Mouse (Mus musculus) limb, embryonic 14.5 days (tissue): ENCODE results near the gene Tango6. TPM values are rescaled to one million over a fixed set of nuclear protein-coding genes. Genes with fewer than 3 reads are reported as not detected.

Experiments used
- ATAC-seq: fragments of 200-750 bp; cut with Nextera tagmentation; 2 replicates; pipeline ENCODE4 v1.8.0; 2017; ENCODE audit warnings: low read depth, moderate number of reproducible peaks, moderate TSS enrichment; ENCODE audit not compliant: low FRiP score
- DNase-seq: peaks from one replicate; pipeline ENCODE4 v3.0.0-alpha.2; 2015; ENCODE audit warnings: low spot score
- H3K27ac ChIP-seq: fragments of 300-500 bp; sonication (generic); replicated peaks from 2 replicates; pipeline ENCODE4 v1.5.1; 2014; ENCODE audit warnings: low read depth, mild to moderate bottlenecking, low read length, moderate library complexity, mixed read lengths
- H3K27me3 ChIP-seq: fragments of 300-500 bp; sonication (generic); 2 replicates; pipeline ENCODE4 v1.6.1; 2014; ENCODE audit warnings: low read length, mixed read lengths; ENCODE audit not compliant: control insufficient read depth, insufficient read depth
- H3K36me3 ChIP-seq: fragments of 300-500 bp; sonication (generic); 2 replicates; pipeline ENCODE4 v1.6.1; 2014; ENCODE audit warnings: mild to moderate bottlenecking, low read length, moderate library complexity, mixed read lengths; ENCODE audit not compliant: control insufficient read depth, insufficient read depth
- H3K4me1 ChIP-seq: fragments of 300-500 bp; sonication (generic); 2 replicates; pipeline ENCODE4 v1.6.1; 2014; ENCODE audit warnings: antibody characterized with exemption, low read length, mixed read lengths; ENCODE audit not compliant: control insufficient read depth, insufficient read depth
- H3K4me2 ChIP-seq: fragments of 300-500 bp; sonication (generic); replicated peaks from 2 replicates; pipeline ENCODE4 v1.6.1; 2014; ENCODE audit warnings: low read depth, mild to moderate bottlenecking, low read length, moderate library complexity; ENCODE audit not compliant: severe bottlenecking
- H3K4me3 ChIP-seq: fragments of 300-500 bp; sonication (generic); replicated peaks from 2 replicates; pipeline ENCODE4 v1.5.1; 2014; ENCODE audit warnings: low read length
- H3K9ac ChIP-seq: fragments of 300-500 bp; sonication (generic); 2 replicates; pipeline ENCODE4 v1.6.1; 2014; ENCODE audit warnings: mild to moderate bottlenecking, low read depth, low read length, moderate library complexity; ENCODE audit not compliant: severe bottlenecking
- H3K9me3 ChIP-seq: fragments of 300-500 bp; sonication (generic); 2 replicates; pipeline ENCODE4 v1.6.1; 2016; ENCODE audit warnings: low read length; ENCODE audit not compliant: control insufficient read depth
- POLR2A ChIP-seq: fragments of 200-500 bp; IDR thresholded peaks from 2 replicates; pipeline ENCODE4 v1.8.0; 2012; ENCODE audit warnings: inconsistent platforms, mild to moderate bottlenecking, moderate library complexity, borderline replicate concordance; ENCODE audit not compliant: insufficient read depth, insufficient read length; ENCODE audit errors: extremely low read depth
- WGBS: fragments of 180-500 bp; shearing (Covaris S2); extraction: QIAGEN DNeasy Blood & Tissue Kit; methylation state at CpG from one replicate; pipeline ENCODE4 v1.1.7; 2014; 5-methylcytosine and 5-hydroxymethylcytosine counted together
- polyA plus RNA-seq, 2 experiments: library from polyadenylated mRNA; depleted of rRNA in 1 of 2; stranded (reverse) in 1 of 2; unstranded in 1 of 2; fragments of >200 nt; fragmentation: Nextera tagmentation in 1 of 2; extraction: Ambion mirVana in 1 of 2; gene quantifications; 2 replicates each; pipeline versions ENCODE4 v1.2.1 to v1.2.3; 2012 to 2014

Gene Tango6
- polyA plus RNA-seq, 2 experiments = 5.9 to 6.5 TPM

GRCm38 (mm10) chr8:106700131-106700530 is 17.3 kb downstream of the Tango6 start:
- no peak for ATAC-seq

GRCm38 (mm10) chr8:106701360-106701759 is 18.5 kb downstream of the Tango6 start:
- Histone ChIP-seq H3K9ac (no peak overlapping the region), H3K9me3 (no peaks in the 10 kb centered on the region), H3K27me3 (no peaks in the 10 kb centered on the region), H3K36me3 (peaks cover 30% of the 10 kb centered on the region), H3K4me3 (no peak overlapping the region), H3K4me1 (no peaks in the 10 kb centered on the region), H3K27ac (no peak overlapping the region), H3K4me2 (no peak overlapping the region)
- no peak for DNase-seq
- WGBS = 76% methylated on average over 3 of the region's 3 CpGs
- no peak for TF ChIP-seq POLR2A
- ATAC-seq = no peak

More at GRCm38 (mm10) chr8:106700131-106700530, 17.3 kb downstream of the Tango6 start:
- Histone ChIP-seq H3K4me1 (no peaks in the 10 kb centered on the region), H3K36me3 (peaks cover 40% of the 10 kb centered on the region), H3K9ac (no peak overlapping the region), H3K27me3 (no peaks in the 10 kb centered on the region), H3K4me3 (no peak overlapping the region), H3K9me3 (no peaks in the 10 kb centered on the region), H3K4me2 (no peak overlapping the region), H3K27ac (no peak overlapping the region)
- no peak for DNase-seq
- WGBS = 92% methylated on average over 6 of the region's 6 CpGs
- no peak for TF ChIP-seq POLR2A

GRCm38 (mm10) chr8:106704199-106704900 is 21.5 kb downstream of the Tango6 start:
- ATAC-seq (peak; percentile 47; the same call in 1 of the 2 replicates), DNase-seq (no peak)
- Histone ChIP-seq H3K27ac (peak overlapping the region; percentile 58), H3K9me3 (no peaks in the 10 kb centered on the region), H3K27me3 (no peaks in the 10 kb centered on the region), H3K4me2 (no peak overlapping the region), H3K36me3 (peaks cover 12% of the 10 kb centered on the region), H3K4me1 (no peaks in the 10 kb centered on the region), H3K4me3 (no peak overlapping the region), H3K9ac (no peak overlapping the region)
- no peak for TF ChIP-seq POLR2A
- 65% methylated on average over 9 of the region's 9 CpGs for WGBS

- Histone ChIP-seq H3K27me3 (no peaks in the 10 kb centered on the region), H3K9ac (no peak overlapping the region), H3K9me3 (no peaks in the 10 kb centered on the region), H3K4me1 (no peaks in the 10 kb centered on the region), H3K4me3 (no peak overlapping the region), H3K4me2 (no peak overlapping the region), H3K36me3 (peaks cover 8% of the 10 kb centered on the region; the same call in 1 of the 2 replicates), H3K27ac (peak overlapping the region; percentile 58)
- 21% methylated on average over 9 of the region's 9 CpGs for WGBS
- ATAC-seq (peak; percentile 80), DNase-seq (peak; percentile 80)
- TF ChIP-seq POLR2A = no peak
Observed at GRCm38 (mm10) chr8:106704901-106705321, 22.0 kb downstream of the Tango6 start.

- Histone ChIP-seq H3K36me3 (no peaks in the 10 kb centered on the region; the same call in 1 of the 2 replicates), H3K4me3 (no peak overlapping the region), H3K4me1 (no peaks in the 10 kb centered on the region), H3K27me3 (no peaks in the 10 kb centered on the region), H3K9me3 (no peaks in the 10 kb centered on the region), H3K9ac (no peak overlapping the region), H3K27ac (no peak overlapping the region), H3K4me2 (no peak overlapping the region)
- ATAC-seq (no peak), DNase-seq (no peak)
- TF ChIP-seq POLR2A = no peak
- 82% methylated on average over 6 of the region's 6 CpGs for WGBS
Observed at GRCm38 (mm10) chr8:106706194-106706593, 23.3 kb downstream of the Tango6 start.

GRCm38 (mm10) chr8:106710002-106710401 is 27.1 kb downstream of the Tango6 start:
- no peak for TF ChIP-seq POLR2A
- H3K27me3 ChIP-seq = no peaks in the 10 kb centered on the region
- ATAC-seq (no peak), DNase-seq (no peak)
- peaks cover 3% of the 10 kb centered on the region for H3K36me3 ChIP-seq
- no peak overlapping the region for H3K4me2 ChIP-seq
- WGBS = 86% methylated on average over 2 of the region's 2 CpGs
- H3K4me1 ChIP-seq = no peaks in the 10 kb centered on the region
- no peak overlapping the region for H3K9ac ChIP-seq
- no peaks in the 10 kb centered on the region for H3K9me3 ChIP-seq
- H3K27ac ChIP-seq = no peak overlapping the region
- no peak overlapping the region for H3K4me3 ChIP-seq
